Mouse (Mus musculus) left cerebral cortex, postnatal 10 days (tissue): ENCODE results near the gene Ndufa5. TPM values are rescaled to one million over a fixed set of nuclear protein-coding genes. Genes with fewer than 3 reads are reported as not detected.

Experiments used
- DNase-seq, 2 experiments: peaks; one replicate each; pipeline ENCODE4 v3.0.0; 2021 to 2022; ENCODE audit warnings: low spot score in 2 of 2, mixed read lengths in 1 of 2; ENCODE audit errors: extremely low spot score in 1 of 2
- intact Hi-C: fragments of 180-260 bp; cut with DNase I; formaldehyde crosslinking; loops from one replicate; pipeline ENCODE4 v1.15.1; 2025
- total RNA-seq, 2 experiments: library from RNA; stranded (reverse); gene quantifications; 2 replicates each; pipeline ENCODE4 v1.2.3; 2021

The Ndufa5 gene
- total RNA-seq, 2 experiments from 2014 or later = 220 to 239 TPM

DNA sequence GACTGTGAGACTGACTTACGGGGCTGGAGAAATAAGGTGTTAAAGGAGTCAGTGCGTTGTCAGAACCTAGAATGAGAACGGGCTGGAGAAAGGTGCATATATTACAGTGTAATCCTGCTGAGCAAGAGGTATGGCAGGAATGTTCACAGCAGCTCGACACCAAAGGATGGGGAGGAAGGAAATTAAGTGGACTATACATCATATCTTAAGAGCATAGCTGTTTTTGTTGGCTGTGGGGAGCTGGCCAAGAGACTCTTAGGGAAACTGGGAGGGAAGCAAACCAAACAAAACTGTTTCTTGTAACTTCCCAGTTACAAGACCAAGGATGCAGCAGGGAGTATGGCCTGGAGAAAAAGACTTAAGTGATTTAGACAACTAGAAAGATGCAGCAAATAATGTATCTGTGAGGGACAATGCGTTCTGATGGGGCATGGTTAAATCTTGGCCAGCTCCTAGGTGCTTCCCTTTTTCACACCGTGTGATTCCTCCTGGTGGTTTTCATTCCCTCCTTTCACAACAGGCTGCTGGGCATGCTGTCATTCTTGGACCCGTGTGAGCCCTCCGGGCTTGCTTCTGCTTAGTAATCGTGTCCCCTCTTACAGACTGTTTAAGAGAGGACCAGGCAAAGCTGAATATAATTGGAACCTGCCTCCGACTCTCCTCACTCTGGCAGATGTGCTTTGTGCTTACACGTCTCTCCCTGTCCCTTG is 3.1 kb upstream of the Ndufa5 start:
- intact Hi-C loops = loop anchor here (2.0 kb wide), 1 partner anchor 98 kb away; no protein-coding TSS in a partner anchor

GRCm38 (mm10) chr6:24530166-24530565 is 2.4 kb upstream of the Ndufa5 start:
- intact Hi-C loops = loop anchor here (2.0 kb wide), 1 partner anchor 99 kb away; no protein-coding TSS in a partner anchor
- DNase-seq = peak; percentile 36 to 45

More for the DNA sequence above, 3.1 kb upstream of the Ndufa5 start:
- DNase-seq = no peak

GRCm38 (mm10) chr6:24528064-24528243 is 141 bp upstream of the Ndufa5 start, which contains the start of gene Asb15:
Asb15 (plus strand) TSS chr6:24528144.
- DNase-seq = no peak
- intact Hi-C loops = loop anchor here (5.0 to 10.0 kb wide), 2 partner anchors 194 to 1033 kb away; no protein-coding TSS in a partner anchor

- intact Hi-C loops = loop anchor here (5.0 to 10.0 kb wide), 2 partner anchors 197 to 1031 kb away; no protein-coding TSS in a partner anchor
- DNase-seq = no peak
Observed at GRCm38 (mm10) chr6:24525705-24526104, 2.1 kb downstream of the Ndufa5 start.

GRCm38 (mm10) chr6:24516197-24516596 is 11.6 kb downstream of the Ndufa5 start:
- intact Hi-C loops = loop anchor here (5.0 kb wide), 1 partner anchor 154 kb away; no protein-coding TSS in a partner anchor
- DNase-seq = peak in 1 of 2 experiments; percentile 56

- intact Hi-C loops = loop anchor here (5.0 kb wide), 1 partner anchor 152 kb away; no protein-coding TSS in a partner anchor
Observed at GRCm38 (mm10) chr6:24514552-24515284, 13.1 kb downstream of the Ndufa5 start, which contains the start of gene Iqub. Iqub (minus strand) TSS chr6:24515067.

DNA sequence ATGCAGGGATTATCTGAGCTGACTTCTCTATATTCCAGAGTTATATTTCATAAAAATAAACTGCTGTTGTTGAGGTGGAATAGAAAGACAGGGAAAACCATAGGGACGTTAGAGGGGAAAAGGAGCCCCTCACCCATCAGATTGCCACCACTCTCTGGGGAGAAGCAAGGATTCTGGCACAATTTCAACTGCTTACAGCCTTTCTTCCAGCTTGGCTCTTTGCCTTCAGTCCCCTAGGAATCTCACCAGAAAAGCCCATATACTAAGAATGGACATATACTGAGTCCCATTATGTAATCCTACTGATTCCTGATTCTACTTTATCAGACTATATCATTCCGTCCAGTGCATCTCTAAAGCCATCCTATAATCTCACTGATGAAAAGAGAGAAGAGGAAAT is 23.7 kb downstream of the Ndufa5 start:
- intact Hi-C loops = no loop called here
- no peak for DNase-seq

More at GRCm38 (mm10) chr6:24514552-24515284, 13.1 kb downstream of the Ndufa5 start, which contains the start of gene Iqub:
- peak; percentile 86 for DNase-seq

- intact Hi-C loops = no loop called here
- no peak for DNase-seq
Observed at GRCm38 (mm10) chr6:24490341-24490740, 37.5 kb downstream of the Ndufa5 start.

DNA sequence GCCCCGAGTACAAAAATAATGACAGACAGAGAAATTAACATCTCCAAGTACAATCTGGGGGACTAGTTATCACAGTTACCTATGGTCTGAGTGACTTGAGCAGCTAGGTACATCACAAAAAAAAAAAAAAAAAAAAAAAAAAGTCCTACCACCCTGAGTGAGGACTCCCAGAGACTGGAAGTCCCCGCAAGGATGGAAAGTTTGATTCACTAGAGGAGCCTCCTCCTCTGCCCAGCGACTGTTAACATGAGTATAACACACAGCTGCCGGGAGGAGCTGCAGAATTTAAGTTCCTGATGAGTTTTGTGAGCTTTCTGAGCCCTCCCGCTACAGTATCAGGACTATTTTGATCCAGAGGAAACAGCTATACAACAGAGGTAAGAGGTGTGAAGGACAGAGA is 41.3 kb downstream of the Ndufa5 start:
- intact Hi-C loops = no loop called here
- no peak for DNase-seq

- intact Hi-C loops = no loop called here
- no peak for DNase-seq
Observed at GRCm38 (mm10) chr6:24470571-24471132, 57.2 kb downstream of the Ndufa5 start.

GRCm38 (mm10) chr6:24470135-24470534 is 57.7 kb downstream of the Ndufa5 start:
- intact Hi-C loops = no loop called here
- DNase-seq = no peak

Other genes with a start within 250 kb of the Ndufa5 start
- gene Iqub, start 12.9 kb downstream of the Ndufa5 start, total RNA-seq = under 1 TPM; 0.54 to 0.73 TPM
- not detected for gene Asb15, start 131 bp upstream of the Ndufa5 start, total RNA-seq
- gene Lmod2, start 69.7 kb upstream of the Ndufa5 start, total RNA-seq = not detected
- gene Wasl, start 137.0 kb upstream of the Ndufa5 start, total RNA-seq = 10 to 100 TPM; 40.9 to 47.6 TPM
- not detected for gene Hyal6, start 205.2 kb upstream of the Ndufa5 start, total RNA-seq
- not detected for gene Hyal4, start 220.3 kb upstream of the Ndufa5 start, total RNA-seq